Mouse (Mus musculus): Measurements from ENCODE around the gene Pkd1l3.

The Pkd1l3 gene

DNA sequence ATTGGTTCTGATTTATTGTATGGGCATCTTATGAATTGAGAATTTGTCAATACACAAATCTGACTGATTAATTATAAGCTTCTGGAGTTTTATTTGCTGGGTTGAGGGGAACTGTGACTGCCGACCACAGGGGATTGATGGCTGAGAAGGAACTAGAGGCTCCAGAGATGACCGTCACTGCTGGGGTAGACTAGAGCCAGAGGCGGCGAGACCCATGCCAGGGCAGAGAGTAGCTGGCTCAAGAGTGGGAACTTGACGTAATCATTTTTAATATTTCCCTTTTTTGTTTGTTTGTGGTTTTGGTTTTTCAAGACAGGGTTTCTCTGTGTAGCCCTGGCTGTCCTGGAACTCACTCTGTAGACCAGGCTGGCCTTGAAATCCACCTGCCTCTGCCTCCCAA, 72.9 kb downstream of the Pkd1l3 start:
- in situ Hi-C loops (cut with MboI; ENCODE audit: low pct_unique_long_range_greater_than_20kb in 1 of 2, low sequenced_read_pairs in 2 of 2, unreplicated experiment in 1 of 2): no loop called here

DNA sequence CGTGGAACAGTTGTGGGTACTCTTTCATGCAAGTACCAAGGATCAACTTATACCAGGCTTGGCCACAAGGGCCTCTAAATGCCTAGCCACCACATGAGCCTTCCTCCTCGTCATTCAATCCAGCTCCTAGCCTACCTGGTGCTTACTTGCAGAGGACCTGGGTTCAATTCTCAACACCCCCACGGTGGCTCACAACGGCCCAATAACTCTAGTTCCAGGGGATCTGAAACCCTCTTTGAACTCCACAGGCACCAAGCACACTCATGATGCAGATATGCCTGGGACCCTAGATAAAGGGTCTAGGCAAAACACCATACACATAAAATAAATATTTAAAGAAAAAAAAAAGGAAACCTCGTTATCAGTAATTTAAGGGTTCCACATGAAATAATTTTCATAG, 77.5 kb downstream of the Pkd1l3 start:
- in situ Hi-C loops (cut with MboI; ENCODE audit: low pct_unique_long_range_greater_than_20kb in 1 of 2, low sequenced_read_pairs in 2 of 2, unreplicated experiment in 1 of 2): no loop called here

DNA sequence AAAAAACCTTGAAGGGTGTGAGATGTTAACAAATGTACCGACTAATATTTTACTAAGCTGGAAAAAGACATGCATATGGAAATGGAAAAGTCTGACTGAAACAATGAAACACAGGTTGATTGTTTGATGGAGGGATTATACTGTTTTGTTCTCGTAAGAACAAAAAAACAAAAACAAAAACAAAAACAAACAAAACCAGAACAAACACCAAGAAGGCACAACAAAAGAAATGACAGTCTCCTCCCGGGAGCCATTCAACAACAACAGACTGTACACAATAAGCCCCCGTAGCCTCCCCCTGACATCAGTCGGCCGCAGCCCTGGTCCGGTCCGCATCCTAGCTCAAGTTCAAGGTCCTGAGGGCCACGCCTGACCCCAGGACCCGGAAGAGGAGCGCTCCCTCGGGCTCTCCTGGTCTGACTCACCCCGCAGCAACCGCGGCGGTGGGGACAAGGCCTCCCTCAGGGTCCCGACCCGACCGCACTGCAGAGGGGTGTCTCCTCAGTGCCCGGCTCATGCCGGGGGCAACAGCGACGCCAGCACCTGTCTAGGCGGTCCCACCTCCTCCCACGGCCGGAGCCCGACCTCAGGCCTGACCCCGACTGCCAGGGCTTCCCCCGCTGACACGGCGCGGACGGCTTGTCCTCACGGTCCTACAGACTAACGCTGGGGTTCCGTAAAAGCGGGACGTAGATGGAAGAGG, 78.3 kb downstream of the Pkd1l3 start:
- in situ Hi-C loops (cut with MboI; ENCODE audit: low pct_unique_long_range_greater_than_20kb in 1 of 2, low sequenced_read_pairs in 2 of 2, unreplicated experiment in 1 of 2): no loop called here

DNA sequence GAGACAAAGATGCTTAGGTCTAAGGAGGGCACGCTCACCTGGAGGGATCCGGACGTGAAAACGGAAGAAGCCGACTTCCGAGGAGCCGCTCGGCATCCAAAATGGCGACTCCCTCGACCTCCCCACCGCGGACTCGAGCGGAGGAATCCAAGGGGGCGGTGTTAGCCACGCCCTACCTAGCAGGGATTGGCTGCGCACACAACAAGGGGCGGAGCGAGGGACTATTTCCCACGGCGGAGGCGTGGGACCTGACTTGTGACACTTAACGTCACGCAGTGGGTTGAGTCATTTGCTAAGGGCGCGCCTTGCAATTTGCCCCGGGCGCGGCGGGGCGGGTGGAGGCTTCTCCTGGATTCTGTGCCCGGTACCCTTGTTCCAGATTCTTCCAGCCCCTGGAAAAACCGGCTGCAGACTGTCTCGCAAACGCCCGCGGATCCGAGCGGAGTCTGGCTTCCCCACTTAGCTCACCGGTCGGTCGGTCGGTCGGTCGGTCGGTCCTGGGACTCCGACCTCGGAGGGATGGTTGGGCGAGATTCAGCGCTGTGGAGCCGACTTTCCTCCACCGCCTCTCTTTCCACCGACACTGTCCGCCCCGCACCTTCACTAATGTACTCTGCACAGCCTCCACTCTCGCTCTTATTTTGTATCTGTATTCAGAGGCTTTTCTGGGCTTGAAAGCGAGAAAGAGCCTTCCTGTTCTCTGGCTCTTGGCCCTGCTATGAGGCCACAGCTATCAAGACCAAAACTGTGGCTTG, 79.0 kb downstream of the Pkd1l3 start, which contains the start of gene Ist1:
TSS of gene Ist1 (minus strand) at position 115 of the 755 bp plus-strand sequence.
- in situ Hi-C loops (cut with MboI; ENCODE audit: low pct_unique_long_range_greater_than_20kb in 1 of 2, low sequenced_read_pairs in 2 of 2, unreplicated experiment in 1 of 2): no loop called here

DNA sequence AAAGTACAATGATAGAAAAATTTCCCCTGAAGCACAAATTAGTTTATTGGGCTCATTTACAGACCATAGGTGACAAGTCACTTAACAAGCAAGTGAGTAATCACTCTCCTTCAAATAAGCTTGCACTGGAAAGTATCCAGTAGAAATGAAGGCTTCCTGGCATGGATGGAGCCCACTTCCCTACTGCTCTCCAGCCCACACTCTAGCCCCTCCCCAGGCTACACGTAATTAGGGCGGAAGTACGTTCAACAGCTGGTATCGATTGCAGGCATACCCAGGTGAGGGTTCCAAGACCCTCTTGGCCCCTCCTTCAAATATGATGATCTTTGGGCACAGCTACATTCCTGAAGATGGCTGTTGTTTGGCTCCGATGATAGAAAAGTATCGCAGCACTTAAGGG, 79.8 kb downstream of the Pkd1l3 start:
- in situ Hi-C loops (cut with MboI; ENCODE audit: low pct_unique_long_range_greater_than_20kb in 1 of 2, low sequenced_read_pairs in 2 of 2, unreplicated experiment in 1 of 2): no loop called here

DNA sequence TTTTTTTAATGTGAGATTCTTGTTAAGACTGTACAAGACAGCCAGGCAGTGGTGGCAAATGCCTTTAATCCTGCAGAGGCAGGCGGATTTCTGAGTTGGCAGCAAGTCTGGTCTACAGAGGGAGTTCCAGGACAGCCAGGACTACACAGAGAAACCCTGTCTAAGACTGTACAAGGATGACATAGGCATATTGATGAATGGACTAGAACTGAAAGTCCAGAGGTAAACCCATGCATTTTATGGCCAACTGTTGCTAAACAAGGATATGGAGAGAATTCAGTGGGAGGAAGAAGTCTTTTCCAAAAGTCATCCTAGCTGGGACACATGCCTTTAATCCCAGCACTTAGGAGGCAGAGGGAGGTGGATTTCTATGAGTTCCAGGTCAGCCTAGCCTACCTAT, 83.4 kb downstream of the Pkd1l3 start:
- in situ Hi-C loops (cut with MboI; ENCODE audit: low pct_unique_long_range_greater_than_20kb in 1 of 2, low sequenced_read_pairs in 2 of 2, unreplicated experiment in 1 of 2): no loop called here

DNA sequence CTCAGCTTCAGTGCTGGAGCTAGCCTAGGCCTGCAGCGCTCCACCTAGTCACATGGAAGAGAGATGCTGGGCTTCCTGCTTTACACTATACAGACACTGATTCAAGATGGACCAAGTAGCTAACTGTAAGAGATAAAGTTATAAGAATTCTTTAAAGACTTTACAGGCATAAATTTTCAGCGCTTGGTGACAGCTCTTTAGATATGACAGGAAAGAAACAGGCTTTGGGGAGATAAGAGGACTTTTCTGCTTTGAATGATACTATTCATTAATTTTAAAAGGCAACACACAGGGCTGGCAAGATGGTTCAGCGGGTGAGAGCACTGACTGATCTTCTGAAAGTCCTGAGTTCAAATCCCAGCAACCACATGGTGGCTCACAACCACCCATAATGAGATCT, 84.2 kb downstream of the Pkd1l3 start:
- in situ Hi-C loops (cut with MboI; ENCODE audit: low pct_unique_long_range_greater_than_20kb in 1 of 2, low sequenced_read_pairs in 2 of 2, unreplicated experiment in 1 of 2): no loop called here

DNA sequence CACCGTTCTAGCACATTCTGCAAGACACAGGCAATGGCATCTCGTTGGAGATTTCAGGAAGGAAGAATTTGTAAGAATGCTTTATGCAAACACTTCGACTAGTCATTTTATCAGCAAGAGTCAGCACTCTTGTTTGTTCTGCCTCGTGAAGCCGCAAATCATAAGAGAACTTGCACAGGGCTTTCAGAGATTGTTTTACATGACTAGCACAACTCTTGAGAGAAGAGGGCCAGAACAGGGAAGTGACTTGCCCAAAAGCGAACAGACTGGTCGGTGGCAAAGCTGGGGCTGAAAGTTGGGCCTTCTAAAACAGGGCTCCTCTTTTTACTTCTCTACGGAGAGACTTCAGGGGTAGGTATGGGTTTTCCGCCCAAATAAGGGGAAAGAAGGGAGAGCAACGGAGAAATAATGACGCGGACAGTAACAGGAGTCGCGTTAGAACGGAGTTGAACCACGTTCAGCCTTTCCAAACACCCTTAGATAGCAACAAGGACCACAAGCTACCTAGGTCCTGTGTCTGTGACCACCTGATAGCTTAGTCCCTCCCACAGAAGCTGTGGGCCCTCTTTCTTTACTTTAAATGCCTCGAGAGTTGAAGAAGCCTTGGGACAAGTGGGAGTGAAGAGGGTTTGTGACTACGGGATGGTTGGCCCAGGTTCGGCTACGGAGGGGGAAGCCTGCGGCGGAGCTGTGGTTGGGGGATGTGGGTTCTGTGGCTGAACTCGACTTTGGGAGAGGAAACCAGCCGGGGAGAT, 90.4 kb downstream of the Pkd1l3 start:
- in situ Hi-C loops (cut with MboI; ENCODE audit: low pct_unique_long_range_greater_than_20kb in 1 of 2, low sequenced_read_pairs in 2 of 2, unreplicated experiment in 1 of 2): no loop called here

DNA sequence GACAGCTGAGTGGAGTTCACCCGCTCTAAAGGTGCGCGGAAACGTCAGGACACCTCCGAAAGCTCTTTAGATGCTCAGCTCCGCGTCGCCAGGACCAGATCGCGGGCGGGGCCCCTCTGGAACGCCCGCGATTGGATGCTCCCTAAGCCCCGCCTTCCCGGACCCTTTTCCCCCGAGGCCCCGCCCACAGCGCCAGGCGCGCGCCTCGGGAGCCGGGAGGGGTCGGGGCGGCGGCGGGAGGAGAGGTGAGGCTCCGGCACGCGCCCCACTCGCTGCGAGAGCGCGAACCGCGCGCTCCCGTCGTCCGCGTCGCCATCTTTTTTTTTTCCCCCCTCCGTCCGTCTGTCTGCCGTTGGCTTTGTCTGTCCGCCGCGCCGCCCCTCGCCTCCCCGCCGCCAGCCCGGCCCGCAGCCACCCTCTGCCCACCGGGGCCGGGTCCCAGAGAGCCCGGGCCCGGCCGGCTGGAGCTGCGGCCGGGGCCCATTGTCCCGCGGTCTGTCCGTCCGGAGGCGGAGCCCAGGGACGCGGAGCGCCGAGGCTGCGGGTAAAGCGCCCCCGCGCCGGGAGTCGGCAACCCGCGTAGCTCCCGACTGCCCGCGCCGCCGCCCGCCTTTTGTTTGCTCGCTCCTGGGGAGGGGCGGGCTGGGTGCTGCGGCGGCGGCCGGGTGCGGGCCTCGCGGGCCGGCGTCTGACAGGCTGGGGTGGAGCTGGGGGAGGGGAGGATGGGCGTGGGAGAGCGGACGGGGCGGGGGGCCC, 91.2 kb downstream of the Pkd1l3 start, which contains the start of gene Zfp821:
TSS of gene Zfp821 (plus strand) at position 227 of the 756 bp plus-strand sequence.
- in situ Hi-C loops (cut with MboI; ENCODE audit: low pct_unique_long_range_greater_than_20kb in 1 of 2, low sequenced_read_pairs in 2 of 2, unreplicated experiment in 1 of 2): no loop called here

DNA sequence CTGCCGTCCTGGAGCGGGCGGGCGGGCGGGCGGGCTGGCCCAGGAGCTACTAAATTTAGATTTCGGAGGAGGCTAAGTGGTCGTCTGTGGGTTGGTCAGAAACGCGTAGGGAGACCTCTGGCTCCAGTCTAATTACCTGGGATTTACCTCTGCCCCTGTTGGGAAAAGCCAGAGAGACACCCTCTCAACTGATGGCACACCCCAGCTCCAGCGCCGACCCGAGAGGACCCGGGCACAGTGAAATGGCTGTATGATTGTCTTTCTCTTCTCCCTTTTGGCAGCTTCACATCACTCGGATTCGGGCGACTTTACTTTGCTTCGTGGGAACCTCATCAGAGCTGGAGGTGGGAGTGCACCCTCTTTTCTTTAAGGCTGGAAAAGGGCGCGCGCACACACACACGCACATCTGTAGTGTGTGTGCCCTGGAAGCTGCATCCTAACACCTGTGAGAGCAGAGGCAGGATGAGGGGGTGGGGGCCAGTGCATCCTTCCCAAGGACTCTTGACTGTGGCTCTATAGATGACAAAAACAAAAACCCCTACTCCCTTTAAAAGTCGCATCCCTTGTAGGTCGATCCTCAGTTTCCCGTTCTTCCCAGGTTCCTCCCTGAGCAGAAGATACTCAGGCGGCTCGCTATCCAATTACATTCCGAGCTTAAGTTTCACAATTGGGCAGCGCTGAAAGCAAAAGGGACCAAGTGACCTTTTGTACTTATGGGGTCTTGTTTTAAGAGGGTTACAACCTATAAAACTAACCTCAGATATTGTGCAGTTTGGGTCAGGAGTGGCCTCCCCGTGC, 92.0 kb downstream of the Pkd1l3 start:
- in situ Hi-C loops (cut with MboI; ENCODE audit: low pct_unique_long_range_greater_than_20kb in 1 of 2, low sequenced_read_pairs in 2 of 2, unreplicated experiment in 1 of 2): no loop called here

DNA sequence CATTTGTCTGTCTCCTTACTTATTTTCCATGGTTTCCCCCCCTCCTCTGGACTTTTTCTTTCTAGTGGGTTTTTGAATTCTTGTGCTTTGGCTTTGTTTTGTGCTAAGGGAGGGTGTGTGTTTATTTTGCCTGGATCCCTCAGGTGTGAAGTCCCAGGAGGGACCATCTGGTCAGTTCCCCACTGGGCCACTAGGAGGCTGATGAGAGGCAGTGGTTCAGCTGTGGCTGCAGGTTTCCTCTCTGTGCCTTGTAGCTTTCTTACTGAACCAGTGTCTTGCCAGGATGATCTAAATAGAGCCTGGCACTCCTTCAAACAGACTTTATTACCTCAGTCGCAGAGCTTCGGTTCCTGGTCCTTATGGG, 92.5 kb downstream of the Pkd1l3 start:
- in situ Hi-C loops (cut with MboI; ENCODE audit: low pct_unique_long_range_greater_than_20kb in 1 of 2, low sequenced_read_pairs in 2 of 2, unreplicated experiment in 1 of 2): no loop called here

DNA sequence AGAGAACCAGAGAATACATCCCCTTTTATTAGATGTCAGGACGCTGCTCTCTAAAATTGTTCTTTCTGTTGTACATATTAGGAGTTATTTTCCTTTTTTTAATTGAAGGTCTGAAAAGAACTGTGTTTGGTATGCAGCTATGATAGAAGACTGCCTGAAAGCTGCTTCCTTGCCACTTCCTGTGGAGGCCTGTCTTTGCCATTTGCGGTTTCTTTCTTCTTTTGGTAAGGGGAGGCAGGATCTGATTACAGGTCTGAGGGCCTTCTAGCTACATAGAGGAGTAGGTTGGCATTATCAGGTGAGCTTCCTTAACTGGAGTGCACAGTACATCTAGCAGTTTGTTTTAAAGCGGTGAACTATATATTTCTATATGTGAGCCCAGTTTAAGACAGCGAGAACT, 93.6 kb downstream of the Pkd1l3 start:
- in situ Hi-C loops (cut with MboI; ENCODE audit: low pct_unique_long_range_greater_than_20kb in 1 of 2, low sequenced_read_pairs in 2 of 2, unreplicated experiment in 1 of 2): no loop called here

DNA sequence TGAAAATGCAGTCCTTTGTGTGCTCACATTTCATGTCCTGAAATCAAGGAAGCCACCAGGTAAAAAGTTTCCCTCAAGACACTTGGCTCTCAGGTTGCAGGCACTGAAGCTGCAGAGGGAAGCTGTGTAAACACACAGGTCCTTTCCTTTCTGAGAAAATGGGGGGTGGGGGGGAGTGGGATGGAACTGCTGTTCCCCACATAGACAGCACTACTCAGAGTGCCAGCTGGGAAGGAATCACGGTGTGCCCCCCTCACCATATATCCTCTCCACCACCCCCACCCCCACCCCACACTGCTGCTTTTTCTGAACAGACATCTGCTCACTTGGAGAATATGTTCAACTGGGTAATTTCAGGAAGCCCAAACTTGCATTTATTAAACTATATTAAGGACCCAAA, 98.2 kb downstream of the Pkd1l3 start:
- in situ Hi-C loops (cut with MboI; ENCODE audit: low pct_unique_long_range_greater_than_20kb in 1 of 2, low sequenced_read_pairs in 2 of 2, unreplicated experiment in 1 of 2): no loop called here

DNA sequence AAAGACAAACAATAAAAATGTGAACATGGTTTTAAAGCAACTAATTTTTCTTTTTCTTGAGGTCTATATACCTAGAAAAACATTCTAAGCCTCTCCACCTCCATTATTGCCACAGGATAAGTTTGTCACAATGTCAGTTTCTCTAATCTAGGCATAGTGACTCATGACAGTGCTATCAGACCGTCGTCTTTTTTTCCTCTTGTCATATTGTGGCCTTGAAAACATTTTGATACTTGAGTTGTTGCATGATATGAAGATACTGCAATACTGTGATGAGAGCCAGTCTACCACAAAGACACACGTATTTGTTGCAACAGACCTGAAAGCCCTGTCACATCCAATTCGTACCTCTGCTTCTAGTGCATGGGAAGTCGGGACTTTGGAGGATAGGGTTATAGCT, 100.6 kb downstream of the Pkd1l3 start:
- in situ Hi-C loops (cut with MboI; ENCODE audit: low pct_unique_long_range_greater_than_20kb in 1 of 2, low sequenced_read_pairs in 2 of 2, unreplicated experiment in 1 of 2): no loop called here
